Mouse (Mus musculus) layer of hippocampus, adult 8-10 months (tissue): ENCODE results near the gene Casc3. TPM values are rescaled to one million over a fixed set of nuclear protein-coding genes. Genes with fewer than 3 reads are reported as not detected.

ENCODE experiments used
- DNase-seq, 2 experiments: peaks; one replicate each; pipeline ENCODE4 v3.0.0; 2022; ENCODE audit warnings: low spot score in 2 of 2
- total RNA-seq, 4 experiments: library from RNA; stranded (reverse); gene quantifications; 2 replicates each; pipeline ENCODE4 v1.2.4; 2022

Gene Casc3
- total RNA-seq, result 10 to 100 TPM; 50.5 to 64.9 (median 59.4) TPM

DNA sequence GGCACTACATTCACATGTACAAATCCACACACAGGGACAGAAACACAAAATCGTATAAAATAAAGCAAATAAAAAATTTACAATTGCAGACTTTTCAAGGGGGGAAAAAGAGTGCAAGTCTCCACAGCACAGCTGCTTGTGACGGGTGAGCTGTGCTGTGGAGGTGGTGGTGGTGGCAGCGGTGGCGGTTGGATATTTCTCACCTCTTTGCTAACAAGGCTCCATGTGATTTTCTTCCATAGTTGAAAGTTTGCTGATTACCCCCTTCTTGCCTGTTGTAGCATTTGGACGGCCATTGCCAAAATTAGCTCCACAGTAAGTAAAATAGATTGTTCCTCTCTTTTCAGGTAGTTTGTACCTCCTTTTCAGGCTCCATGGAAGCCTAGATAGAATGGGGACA, at the start of gene Casc3:
Gene Casc3 (plus strand): TSS at position 301 of the 400 bp plus-strand sequence.
- DNase-seq, result no peak

DNA sequence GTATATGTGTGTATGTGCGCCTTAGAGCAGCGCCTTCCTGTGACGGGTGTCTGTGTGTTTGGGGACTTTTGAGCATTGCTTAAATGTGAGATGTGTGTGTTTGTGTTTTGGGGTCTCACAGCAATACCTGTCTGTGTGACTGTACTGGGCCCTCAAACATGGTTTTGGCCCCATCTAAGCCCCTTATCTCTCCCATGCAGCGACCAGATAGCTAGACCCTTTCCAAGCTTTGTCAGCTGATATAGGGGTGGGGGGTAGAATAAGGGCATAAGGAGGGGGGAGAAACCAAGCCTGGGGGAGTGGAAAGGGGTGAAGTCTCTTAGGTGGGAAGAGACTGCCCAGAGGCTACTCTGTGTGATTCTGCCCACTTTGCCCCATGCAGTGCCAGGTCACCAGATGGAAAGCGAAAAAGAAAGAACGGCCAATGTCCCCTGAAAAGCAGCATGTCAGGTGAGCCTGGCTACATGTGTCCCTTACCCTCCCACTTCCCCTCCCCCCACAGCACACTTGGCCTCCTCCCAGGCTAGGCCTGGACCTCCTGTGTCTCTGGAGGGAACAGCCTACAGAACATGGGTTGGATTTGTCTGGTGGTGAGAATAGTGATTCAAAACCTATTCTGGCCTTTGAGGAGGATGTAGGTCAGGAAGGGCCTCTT, 48.9 kb upstream of the Casc3 start:
- no peak for DNase-seq

GRCm38 (mm10) chr11:98756711-98757110, 48.0 kb upstream of the Casc3 start:
- DNase-seq, result no peak

DNA sequence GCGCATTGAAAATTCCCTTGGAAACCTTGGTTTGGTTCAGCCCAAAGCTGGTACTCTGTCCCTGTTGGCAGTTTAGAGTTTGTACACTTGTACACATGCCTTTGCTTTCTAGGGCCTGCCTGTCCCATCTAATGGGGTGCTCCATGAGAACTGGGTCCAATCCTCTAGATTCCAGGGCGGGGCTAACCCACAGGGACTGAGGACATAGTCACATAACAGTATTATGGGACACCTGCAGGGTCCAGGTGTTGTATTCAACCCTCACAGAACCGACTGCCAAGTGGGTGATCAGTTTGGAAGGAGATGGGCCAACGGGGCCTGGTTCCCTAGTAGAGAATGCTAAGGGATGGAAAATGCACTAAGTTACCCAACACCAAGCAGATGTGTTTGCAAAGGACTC, 42.8 kb upstream of the Casc3 start:
- DNase-seq, result no peak

- no peak for DNase-seq
These were observed 41.8 kb upstream of the Casc3 start for GRCm38 (mm10) chr11:98762756-98763501.

DNA sequence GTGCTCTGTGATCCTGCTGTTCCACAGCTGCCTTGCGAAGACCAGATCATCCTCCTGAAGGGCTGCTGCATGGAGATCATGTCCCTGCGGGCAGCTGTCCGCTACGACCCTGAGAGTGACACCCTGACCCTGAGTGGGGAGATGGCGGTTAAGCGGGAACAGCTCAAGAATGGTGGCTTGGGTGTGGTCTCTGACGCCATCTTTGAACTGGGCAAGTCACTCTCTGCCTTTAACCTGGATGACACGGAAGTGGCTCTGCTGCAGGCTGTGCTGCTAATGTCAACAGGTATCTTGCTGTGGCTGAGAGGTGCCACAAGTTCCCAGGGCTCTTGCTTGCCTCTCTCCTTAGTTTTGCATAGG, 41.2 kb upstream of the Casc3 start:
- DNase-seq, result no peak

- DNase-seq, result no peak
These were observed 40.6 kb upstream of the Casc3 start for GRCm38 (mm10) chr11:98764091-98764490.

DNA sequence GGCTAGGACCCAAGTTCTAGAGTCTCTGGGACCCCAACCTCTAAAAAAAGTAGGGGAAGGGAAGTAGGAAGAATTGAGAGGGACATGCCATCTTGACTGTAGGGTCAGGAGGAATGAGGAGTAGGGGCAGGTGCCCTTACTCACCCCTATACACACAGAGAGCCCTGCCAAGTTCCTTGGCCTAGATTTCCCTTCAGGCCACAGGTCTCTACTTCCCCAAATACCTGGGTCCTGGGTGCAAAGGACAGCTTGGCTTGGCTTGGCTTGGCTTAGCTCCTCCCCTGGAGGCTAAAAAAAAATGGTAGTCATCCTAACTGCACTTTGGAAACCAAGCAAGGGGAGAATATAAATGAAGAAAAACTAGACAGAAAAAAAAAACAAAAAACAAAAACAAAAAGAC, 40.0 kb upstream of the Casc3 start:
- no peak for DNase-seq

DNA sequence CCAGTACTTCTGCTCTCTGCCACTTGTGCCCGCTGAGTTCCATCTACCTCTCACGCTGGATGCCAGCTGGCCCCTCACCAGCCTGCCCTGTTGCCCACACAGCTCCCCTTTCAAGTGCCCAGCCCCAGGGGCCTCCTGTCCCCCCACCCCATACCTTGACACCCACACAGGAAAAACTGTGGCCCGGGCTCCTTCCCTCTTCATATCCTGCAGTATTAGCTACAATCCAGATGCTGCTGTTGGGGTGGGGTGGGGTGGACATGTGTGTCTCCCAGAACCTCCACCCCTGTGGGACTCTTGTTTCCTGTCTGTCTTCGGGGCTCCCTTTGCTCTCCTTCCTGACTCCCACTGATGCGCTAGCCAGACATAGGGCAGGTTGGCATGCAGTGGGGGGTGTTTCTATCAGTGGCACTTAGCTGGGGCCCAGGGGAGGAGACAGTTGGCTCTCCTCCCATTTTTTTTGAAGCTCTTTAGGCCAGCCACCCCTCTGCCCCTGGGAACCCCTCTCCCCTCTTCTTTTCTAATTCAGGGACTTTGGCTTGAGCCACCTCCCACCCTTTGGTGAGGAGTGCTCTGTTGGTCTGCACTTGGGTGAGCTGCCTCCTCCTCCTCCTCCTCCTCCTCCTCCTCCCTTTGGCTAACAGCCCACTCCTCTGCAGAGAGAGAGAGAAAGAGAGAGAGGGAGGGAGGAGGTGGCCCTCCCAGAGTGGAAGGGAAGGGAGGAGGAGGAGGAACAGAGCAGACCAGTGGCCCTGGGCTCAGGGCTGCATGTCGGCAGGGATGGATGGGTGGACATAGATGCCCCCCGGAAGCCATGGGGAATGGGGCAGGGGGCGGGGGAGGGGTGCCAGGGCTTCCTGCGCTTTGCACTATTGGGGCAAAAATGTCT, 39.0 kb upstream of the Casc3 start:
- no peak for DNase-seq

DNA sequence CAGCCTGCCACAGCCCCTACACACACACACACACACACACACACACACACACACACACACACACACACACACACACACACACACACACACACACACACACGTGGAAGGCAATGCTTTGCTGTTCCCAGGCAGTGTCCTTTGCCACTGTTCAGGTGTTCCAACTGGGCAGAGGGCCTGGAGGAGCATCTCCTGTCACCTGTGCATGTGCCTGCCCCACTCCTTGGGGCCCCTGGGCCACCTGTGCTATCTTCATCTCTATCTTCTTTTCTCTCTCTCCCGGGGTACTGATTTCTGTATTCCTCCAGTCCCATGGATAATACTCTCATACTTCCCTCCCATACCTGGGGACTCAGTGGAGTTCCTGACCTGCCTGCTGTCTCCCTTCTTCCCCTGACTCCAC, 38.4 kb upstream of the Casc3 start:
- DNase-seq, result no peak

GRCm38 (mm10) chr11:98766816-98767215, 37.9 kb upstream of the Casc3 start:
- no peak for DNase-seq

- no peak for DNase-seq
These were observed 37.4 kb upstream of the Casc3 start for GRCm38 (mm10) chr11:98767276-98767675.

- DNase-seq, result no peak
These were observed 37.0 kb upstream of the Casc3 start for GRCm38 (mm10) chr11:98767713-98768112.

GRCm38 (mm10) chr11:98768127-98769006, 36.3 kb upstream of the Casc3 start:
- no peak for DNase-seq

GRCm38 (mm10) chr11:98769007-98769954, 35.4 kb upstream of the Casc3 start:
- no peak for DNase-seq

GRCm38 (mm10) chr11:98770096-98770975, 34.4 kb upstream of the Casc3 start:
- peak; percentile 83 to 85 for DNase-seq

DNA sequence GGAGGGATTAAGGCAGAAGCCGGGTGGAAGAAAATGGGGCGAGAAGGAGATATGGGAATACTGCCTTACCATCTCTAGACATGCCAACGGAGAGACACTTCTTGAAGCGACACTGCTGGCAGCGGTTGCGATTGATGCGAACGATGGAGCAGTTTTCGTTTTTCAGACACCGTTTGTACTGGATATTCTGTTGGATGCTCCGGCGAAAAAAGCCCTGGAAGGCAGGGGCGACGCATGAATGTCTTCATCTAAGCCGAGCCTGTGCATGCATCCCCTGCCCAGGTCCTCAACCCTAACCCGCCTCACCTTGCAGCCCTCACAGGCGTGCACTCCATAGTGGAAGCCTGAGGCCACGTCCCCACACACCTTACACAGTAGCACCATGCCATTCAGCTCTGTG, 33.6 kb upstream of the Casc3 start:
- no peak for DNase-seq

DNA sequence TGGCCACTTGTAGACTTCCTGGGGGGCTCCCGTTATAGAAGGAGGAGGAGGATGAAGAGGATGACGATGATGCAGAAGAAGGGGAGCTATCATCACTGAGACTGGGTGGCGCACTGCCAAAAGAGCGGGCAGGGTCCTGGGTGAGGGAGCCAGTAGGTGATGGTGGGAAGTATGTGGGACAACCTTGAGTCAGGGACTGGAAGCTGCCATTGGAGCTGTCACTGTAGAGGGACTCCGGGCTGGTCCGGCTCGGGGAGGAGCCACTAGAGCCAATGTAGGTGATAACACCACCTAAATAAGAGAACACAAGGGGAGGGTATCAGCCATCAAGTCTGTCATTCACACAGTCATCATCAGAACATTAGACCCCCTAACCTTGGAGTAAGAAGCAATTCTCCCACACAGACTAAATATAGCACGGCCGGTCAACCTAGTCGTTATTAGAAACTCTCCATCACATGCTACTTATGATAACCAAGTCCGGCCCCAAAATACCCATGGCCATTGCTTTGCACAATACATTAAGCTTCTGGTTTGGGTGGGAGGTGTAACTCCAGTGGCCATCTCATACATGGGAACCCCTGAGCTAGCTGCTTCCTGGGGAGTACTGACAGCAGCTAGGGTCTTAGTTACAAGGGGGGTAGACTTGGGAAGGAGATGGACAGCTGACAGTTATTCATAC, 32.7 kb upstream of the Casc3 start:
- DNase-seq, result peak; percentile 34 to 65
